Mouse (Mus musculus) right cerebral cortex, adult 2 months (tissue): Measurements from ENCODE around the gene Uchl3.
A peak's percentile ranks its signal among the peaks of the same experiment; 100 is the strongest.

Experiments
- DNase-seq, 2 experiments: peaks; one replicate each; pipeline ENCODE4 v3.0.0; 2021 to 2022; ENCODE audit warnings: low spot score in 2 of 2

Uchl3 gene

DNA sequence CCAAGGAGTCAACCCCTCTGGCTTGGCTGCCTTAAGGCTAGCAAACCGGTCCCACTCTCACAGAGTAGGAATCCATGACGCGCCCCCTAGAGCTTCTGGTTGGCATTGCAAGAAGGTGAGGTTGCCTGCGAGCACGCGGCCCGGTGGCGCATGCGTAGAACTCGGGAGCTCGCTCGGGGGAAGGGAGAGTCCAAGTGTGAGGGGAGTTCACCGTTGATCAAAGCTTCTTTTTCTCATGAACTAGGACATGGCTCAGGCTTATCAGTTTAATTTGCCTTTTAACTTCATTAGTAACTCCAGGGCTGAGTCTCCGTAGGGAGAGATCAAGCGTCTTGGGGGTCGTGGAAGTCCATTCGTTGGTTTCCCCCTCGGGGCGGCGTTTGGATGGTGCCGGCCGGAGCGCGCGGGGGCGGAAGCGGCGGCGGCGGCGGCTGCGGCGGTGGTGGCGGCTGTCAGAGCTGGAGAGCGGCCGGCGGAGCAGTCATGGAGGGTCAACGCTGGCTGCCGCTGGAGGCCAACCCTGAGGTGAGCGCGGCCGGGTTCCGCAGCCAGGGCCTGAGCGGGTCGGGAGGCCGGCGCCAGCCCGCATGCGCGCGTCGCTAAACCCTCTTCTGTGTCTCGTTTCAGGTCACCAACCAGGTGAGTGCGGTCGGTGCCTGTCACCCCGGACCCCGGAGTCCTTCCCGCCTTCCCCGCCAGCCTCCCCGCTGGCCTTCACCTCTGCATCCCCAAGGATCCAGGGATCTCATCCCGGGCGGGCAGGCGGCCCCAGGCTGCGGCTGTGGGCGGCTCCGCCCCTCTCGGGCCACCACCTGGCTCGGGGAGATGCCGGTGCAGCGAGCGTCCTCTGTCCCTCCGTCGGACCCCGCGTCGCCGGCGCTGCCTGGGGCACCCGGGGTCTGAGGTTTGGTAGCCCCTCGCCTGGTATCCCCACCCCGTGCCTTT lies at the start of gene Uchl3:
Gene Uchl3, plus strand, starts transcription at position 387 of the 945 bp plus-strand sequence.
- peak; percentile 99 to 100 for DNase-seq

DNA sequence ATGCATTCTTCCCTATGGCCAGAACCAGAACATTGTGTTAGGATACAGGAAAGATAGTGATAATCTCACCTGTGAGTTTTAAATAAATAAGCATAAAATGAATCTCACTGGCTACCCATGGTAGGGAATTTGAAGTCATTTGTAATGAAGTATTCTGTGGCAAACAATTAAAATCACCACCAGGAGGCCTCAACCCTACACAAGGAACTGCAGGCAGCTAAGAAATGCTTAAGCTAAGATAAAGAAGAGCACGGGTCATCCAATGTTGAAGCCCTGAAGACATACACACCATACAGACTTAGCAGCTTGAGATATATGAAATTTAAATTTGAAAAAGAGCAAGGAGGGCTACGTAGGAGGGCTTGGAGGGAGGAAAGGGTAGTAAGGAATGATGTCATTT lies 47.9 kb upstream of the Uchl3 start:
- no peak for DNase-seq

DNA sequence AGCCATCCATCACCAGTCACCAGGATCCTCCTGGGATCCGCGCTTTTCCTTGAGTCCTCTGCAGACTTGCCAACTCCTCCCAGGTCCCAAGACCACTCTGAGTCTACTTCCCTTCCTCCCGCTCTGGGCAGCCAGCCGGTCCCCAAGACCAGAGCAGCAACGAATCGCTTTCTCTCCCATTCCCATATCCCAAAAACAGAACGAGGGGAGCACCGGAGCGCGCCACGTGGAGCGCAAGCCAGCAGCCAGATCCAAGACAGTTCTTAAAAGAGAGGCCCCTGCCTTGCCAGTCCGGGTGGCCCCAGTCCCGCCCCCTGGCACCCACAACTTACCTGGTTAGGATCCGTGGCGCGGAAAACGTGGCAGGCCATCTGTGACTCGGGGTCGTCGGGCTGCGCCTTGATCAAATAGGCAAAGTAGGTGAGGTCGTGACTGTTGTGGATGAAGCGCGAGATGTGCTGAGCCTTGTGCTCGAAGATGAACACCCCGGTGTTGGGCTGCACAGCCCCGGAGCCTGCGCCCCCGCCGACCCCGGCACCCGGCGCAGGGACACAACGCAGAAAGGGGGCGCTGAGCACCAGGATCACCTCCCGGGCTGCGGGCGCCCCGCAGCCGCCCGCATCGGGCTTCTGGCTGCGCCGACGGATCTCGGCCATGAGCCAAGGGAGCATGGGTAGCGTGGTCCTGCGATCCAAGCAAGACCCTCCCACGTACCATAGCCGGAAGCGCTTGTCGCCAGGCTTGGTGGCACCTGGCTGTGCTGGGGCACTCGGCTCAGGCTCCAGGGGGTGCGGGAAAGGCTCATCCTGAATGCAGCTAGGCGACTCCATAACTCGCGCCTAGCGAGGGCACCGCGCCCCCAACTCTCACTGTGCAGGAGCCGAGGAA lies 45.9 kb upstream of the Uchl3 start:
- DNase-seq, result peak; percentile 20 to 43

DNA sequence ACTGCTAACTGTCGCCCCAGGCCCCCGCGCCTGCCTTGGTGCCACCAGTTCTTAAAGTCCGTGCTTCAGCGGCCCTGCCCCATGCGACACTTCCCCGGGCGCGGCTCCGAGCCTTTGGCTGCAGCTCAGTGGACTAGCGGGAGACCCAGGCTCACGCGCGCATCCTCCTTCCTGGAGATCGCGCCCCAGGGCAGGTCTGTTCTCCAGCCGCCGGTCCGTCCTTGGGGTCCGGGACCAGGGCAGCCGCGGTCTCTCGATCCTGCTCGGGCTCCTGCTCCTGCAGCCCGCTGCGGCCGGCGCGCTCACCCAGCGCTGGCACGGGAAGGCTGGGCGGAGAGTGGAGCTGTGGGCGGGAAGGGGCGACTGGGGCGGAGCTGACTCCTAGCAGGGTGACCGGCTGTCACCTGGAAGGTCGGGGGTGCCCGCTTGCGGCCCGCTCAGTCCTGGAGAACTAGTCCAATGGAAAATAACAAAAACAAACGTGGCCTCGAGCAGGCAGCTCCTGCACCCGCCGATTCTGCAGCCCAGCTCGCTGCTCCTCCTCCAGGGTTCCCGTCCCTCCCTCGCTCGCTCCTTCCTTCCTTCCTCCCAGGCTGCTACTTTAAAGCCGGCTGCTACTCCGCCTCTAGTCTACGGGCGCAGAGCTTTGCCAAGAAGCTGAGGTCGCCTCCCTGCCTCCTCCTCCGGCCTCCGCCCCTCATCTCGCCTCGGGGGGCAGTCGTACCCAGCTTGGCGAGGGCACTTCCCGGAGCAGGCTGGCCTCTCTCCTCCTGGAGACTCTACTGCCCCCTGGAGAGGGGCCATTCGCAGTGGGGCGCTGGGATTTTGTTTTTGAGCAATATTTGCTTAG lies 45.0 kb upstream of the Uchl3 start, which contains the start of gene Tbc1d4:
Gene Tbc1d4, minus strand, starts transcription at position 673 of the 850 bp plus-strand sequence.
- peak; percentile 61 to 66 for DNase-seq

DNA sequence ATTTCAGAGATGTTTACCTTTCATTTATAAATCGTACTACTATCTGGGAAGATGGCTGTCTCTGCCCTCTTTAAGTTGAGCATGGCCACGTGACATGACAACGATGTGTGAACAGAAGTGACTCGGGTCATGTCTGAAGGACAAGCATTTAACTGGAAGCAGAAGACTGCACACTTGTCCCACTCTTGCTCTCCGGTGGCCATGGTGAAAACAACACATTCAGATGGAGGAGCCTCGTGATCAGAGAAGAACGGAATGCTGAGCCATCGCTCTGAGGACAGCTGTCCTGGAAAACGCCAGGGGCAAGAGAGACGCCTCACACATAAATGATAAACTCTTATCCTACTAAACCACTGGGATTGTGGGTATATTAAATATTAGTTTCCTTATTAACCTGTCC lies 43.1 kb upstream of the Uchl3 start:
- DNase-seq, result no peak

DNA sequence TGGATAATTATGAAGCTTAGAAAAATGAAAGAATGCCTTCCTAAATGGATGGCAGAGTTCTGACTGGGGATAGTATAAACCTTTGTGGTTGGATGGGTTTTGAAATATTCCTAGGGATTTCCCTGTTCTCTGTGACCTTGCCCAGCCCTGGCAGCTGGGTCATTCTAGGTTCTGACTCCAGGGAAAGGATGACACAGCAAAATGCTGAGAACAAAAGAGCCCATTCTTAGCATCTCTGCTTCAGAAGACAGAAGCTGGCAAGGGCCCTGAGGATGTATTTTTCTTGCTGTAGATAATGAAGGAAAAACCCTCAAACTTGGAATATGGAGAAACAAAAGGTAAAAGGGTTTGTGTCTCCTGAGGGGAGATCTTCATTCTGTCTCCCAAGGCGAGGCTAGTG lies 40.6 kb upstream of the Uchl3 start:
- DNase-seq, result no peak

DNA sequence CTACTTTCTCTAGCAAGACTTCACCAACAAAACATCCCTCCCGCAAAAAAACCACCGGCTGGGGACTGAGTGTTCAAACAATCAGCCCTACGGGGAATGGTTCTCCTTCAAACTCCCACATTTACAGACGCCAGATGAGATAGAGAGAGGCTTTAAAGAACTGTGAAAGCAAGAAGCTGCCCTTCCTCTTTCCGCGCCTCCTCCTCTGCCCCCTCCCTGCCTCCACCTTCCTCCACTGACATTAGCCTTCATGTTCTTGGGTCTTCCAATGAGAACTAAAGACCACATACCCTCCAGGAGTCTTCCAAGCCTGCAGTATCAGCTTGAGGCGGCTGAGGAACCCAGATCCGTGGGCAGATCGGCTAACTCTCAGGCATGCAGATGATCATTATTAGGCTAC lies 37.6 kb upstream of the Uchl3 start:
- DNase-seq, result no peak

DNA sequence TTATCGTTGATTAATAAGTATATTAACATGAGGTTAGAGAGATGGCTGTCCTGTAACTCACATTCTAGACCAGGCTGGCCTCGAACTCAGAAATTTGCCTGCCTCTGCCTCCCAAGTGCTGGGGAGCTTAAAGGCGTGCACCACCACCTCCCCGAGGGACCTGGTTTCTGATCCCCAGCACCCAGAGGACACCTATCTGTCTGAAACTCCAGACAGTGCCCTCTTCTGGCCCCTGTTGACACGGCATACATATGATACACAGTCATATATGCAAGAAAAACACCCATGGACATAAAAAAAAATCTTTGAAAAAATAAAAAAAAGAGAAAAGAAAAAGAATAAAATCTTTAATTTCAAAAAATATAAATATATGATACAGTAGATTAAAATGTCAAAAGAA lies 36.1 kb upstream of the Uchl3 start:
- DNase-seq, result no peak

DNA sequence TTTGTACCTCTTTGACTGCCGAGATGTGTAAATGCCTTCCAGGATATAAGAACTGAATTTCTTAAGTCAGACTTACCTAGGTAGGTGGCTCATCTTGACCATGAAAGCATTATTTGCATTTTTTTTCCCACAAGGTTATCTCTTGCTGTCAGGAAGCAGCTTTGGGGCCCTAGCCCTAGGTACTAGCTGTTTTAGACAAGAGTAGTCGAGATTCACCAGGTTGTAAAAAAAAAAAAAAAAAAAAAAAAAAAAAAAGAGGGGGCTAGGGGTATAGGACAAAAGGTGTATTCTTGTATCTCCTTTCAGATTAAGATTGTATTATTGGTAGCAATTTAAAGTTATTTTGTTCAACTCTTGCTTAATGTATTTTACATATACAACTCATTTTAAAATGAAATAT lies 23.2 kb upstream of the Uchl3 start:
- no peak for DNase-seq

DNA sequence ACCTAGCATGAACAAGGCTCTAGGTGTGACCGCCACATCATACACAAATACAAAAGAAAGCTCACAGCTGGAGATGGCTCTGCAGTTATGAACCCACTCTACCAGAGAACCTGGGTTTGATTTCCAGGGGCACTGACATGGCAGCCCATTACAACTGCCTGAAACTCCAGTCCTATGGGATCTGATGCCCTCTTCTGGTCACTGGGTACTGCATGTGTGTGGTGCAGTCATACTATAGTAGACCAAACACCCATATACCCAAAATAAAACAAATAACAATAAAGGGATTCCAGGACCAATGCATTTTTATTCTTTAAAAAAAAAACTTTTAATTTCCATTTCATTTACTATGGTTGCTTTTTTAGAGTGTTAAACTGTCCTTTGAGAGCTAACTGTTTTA lies 18.0 kb upstream of the Uchl3 start:
- DNase-seq, result no peak

DNA sequence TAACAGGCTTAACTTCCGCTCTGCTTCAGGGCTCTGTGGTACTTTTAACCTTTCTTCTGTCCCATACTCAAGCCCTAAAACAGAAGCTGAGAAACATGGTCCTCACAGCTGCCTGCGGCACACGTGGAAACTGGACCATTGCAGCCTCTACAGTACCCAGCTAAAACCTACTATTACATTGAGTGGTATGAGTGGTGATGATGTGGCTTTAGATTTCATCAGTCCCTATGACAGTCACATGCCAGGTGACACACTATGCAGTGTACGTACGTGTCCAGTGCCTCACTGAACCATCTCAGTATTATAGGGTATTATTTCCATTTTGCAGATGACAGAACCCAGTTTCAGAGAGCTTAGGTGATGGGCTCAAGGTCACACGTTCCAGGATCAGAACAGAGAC lies 16.4 kb upstream of the Uchl3 start:
- DNase-seq, result no peak

DNA sequence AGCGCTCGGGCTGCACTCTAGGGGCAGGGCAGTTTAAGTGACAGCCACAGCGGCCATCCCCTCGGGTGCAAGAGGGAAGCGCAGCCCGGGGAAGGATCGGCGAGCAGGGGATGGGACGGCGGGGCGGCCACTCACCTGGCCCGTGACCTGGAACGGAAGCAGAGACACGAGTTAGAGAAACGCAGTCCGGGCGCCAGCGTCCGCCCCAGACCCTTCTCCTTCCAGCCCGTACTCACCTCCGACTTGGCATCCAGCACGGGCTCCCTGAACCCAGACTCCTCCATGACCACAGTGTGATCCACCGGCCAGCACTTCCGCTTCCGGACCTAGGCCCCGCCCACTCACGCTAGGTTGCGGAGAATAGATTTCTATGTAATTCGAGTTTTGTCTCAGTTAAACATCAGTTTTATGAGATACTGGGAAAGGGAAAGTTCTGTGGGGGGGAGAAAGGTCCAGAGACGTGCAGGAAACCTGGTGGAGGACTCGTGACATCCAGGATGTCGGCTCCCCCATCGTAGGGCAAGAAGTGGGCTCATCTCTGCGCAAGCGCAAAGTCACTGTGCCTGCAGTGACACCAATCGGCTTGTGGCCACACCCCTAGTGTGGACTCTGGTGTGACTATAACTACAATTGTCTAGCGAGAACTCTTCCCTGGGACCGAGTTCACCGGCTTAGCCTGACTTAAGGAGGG lies 13.5 kb upstream of the Uchl3 start, which contains the start of gene Commd6:
Gene Commd6, minus strand, starts transcription at position 534 of the 691 bp plus-strand sequence.
- DNase-seq, result peak; percentile 92 to 94

DNA sequence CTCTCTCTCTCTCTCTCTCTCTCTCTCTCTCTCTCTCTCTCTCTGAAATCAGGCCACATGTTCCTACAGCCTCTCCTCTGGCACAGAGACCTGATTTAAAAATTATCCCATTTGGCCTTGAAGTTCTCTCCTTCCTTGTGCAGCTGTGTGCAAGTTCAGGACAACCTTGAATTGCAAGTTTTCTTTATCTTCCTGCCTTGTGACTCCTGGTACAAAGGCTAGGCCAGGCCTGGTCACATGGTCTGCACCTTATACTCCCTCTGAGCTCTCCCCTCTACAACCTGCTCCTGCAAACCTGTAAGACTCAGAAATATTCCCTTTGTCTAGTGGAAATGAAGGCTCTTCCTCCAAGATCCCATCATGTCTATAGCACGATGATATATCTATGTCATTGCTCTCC lies 8.8 kb upstream of the Uchl3 start:
- DNase-seq, result no peak

DNA sequence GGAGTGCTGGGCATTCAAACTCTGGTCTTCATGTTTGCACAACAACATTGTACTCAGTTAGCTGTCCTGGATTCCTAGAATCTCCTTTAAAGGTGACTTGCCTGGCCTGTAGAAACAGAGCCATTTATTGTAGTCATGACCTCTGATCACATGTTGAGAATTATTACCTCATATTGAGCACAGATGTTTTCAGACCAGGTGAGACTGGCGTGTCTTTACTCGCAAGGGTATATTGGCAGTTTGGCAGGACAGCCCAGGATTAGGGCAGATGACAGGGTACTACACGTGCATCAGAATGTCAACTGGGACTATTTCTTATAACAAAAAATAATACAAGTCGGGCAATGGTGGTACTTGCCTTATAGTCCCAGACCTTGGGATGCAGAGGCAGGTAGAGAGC lies 3.2 kb upstream of the Uchl3 start:
- no peak for DNase-seq

DNA sequence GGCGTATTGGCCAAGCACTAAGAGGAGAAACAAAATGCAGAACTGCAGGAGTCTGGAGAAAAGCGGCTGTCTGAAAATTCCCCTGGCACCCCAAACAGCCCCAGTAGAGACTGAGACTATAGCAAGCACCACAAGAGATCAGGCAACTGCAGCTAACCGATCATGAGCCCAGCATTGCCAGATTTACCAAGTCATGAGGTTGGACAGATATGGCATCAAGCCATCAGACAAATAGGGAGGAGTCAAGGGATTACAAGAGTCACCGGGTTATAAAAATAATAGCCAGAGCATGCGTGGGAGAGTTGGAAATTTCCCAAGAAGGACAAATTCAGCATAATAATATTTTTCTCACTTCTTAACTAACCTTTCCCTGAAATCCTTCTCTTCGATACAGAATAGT lies 1.2 kb upstream of the Uchl3 start:
- DNase-seq, result no peak

DNA sequence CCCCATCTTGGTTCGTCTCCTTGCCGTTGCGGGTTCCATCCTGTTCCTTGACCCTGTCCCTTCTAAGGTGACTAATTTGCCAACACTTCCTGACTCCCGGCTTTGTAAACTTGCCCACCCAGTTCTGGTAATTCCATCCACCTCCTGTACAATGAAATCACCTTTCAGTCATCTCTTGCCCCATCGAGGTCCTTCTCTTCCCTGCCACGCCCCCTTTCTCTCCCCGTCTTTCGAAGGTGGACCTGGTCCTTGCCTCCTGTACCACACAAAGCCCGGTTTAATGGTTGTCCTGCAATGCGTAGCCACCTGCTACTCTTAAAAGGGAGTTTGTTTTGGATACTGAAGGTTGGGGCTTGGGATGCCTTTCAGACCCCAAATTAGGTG lies 751 bp downstream of the Uchl3 start:
- no peak for DNase-seq

DNA sequence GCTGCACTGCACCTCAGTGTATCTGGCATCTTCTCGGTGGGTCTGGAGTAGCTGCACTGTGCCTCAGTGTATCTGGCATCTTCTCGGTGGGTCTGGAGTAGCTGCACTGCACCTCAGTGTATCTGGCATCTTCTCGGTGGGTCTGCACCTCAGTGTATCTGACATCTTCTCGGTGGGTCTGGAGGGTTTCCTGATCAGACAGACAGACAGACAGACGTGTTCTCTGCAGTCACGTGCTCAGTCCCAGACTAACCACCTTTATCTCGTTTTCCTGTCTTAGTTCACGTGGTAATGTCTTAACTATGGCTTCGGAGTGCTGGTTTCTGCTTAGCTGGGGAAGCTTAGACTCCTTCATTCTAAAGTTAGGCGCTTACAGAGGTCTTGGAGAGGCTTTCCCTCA lies 2.5 kb downstream of the Uchl3 start:
- DNase-seq, result no peak

DNA sequence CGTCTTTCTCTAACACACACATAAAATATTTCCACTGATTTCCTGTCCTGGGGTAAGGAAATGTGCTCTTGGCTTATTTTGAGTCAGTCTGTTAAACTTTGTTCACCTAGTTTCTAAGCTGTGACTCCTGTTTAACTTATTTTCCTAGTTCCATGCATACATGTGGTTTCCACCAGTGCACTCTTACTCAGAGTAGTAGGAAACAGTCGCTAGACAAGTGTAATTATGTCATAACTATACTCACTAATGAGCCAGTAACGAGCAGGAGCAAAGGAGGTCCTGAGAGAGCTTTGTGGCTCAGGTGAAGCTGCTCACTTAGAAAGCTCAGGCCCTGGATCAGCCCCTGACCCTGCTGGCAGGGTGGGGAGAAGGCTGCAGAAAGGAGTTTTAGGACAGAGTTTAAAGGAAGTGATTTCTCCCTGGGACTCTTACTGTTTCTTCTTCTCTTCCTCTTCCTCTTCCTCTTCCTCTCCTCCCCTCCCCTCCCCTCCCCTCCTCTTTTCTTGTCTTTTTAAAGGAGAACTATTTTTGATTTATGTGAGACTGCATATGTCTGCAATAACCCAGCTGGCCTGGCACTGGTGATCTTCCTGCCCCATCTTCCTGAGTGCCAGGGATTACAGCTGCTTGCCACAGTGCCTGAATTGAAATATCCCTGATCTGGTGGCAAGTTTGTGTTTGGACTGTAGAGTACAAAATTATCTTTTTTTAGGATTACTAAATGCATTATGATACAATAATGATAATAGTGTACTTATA lies 8.1 kb downstream of the Uchl3 start:
- no peak for DNase-seq

DNA sequence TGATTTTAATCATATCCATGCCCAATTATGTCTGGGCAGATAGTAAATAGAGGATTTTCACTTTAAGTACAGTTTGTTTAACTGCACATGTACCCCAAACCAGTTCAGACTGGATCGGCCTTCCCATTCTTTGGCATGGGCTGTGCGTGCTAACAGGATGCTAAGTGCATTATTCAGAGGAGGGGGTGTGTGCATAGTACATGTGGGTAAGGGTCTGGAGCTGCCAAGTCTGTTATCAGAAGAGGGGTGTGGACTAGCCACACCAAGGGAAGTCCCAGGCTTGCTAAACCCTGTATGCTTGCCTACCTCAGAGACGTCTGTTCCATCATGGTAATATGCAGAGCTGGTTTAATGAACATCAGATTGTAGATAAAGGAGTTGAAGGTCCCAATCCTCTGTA lies 10.5 kb downstream of the Uchl3 start:
- DNase-seq, result no peak

DNA sequence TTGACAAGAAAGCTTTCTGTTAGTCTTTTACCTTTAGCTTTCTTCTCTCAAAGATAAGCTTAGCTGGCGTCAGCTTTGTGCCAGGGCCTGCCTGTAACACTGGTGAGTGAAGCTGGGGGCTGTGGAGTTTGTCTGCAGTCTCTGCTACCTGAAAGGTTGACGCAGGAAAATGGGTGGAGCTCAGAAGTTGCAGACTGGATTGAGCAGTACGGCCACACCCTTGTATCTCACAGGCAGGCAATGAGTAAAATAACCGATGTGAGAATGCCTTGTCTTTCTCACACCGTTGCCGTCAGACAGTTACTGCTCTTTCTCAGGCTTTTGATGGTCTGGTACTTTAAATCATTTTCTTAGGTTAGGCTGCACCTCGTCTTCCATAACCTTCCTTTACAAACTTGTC lies 12.3 kb downstream of the Uchl3 start:
- DNase-seq, result no peak
